Mouse (Mus musculus): Measurements from ENCODE around the gene Zfp629.
"Not testable (repeated sequence)": the region's sequence is repeated elsewhere in the genome, so short reads cannot be mapped to it uniquely, and the experiment has no call there.

The Zfp629 gene

GRCm38 (mm10) chr7:127614891-127615843, at the start of gene Zfp629:
Gene Zfp629 (minus strand): TSS chr7:127615797.
- DNase-seq (ENCODE audit: low spot score): peak; percentile 75

GRCm38 (mm10) chr7:127662926-127663325, 47.3 kb upstream of the Zfp629 start:
- DNase-seq (ENCODE audit: low spot score): no peak

- no peak for DNase-seq (ENCODE audit: low spot score)
Measured at GRCm38 (mm10) chr7:127661833-127662232, 46.2 kb upstream of the Zfp629 start.

- no peak for DNase-seq (ENCODE audit: low spot score)
Measured at GRCm38 (mm10) chr7:127660882-127661281, 45.3 kb upstream of the Zfp629 start.

- DNase-seq (ENCODE audit: low spot score): peak; percentile 62
Measured at GRCm38 (mm10) chr7:127656946-127657345, 41.3 kb upstream of the Zfp629 start.

- no peak for DNase-seq (ENCODE audit: low spot score)
Measured at GRCm38 (mm10) chr7:127654318-127654717, 38.7 kb upstream of the Zfp629 start.

- peak; percentile 21 for DNase-seq (ENCODE audit: low spot score)
Measured at GRCm38 (mm10) chr7:127652050-127652449, 36.5 kb upstream of the Zfp629 start.

- DNase-seq (ENCODE audit: low spot score): no peak
Measured at GRCm38 (mm10) chr7:127651624-127652023, 36.0 kb upstream of the Zfp629 start.

- no peak for DNase-seq (ENCODE audit: low spot score)
Measured at GRCm38 (mm10) chr7:127649206-127649605, 33.6 kb upstream of the Zfp629 start.

- no peak for DNase-seq (ENCODE audit: low spot score)
Measured at GRCm38 (mm10) chr7:127648516-127649201, 33.1 kb upstream of the Zfp629 start.

GRCm38 (mm10) chr7:127647576-127647975, 32.0 kb upstream of the Zfp629 start:
- DNase-seq (ENCODE audit: low spot score): not testable (repeated sequence)

- DNase-seq (ENCODE audit: low spot score): no peak
Measured at GRCm38 (mm10) chr7:127646363-127646762, 30.8 kb upstream of the Zfp629 start.

GRCm38 (mm10) chr7:127642254-127642653, 26.7 kb upstream of the Zfp629 start:
- DNase-seq (ENCODE audit: low spot score): no peak

GRCm38 (mm10) chr7:127641260-127641659, 25.7 kb upstream of the Zfp629 start:
- peak; percentile 20 for DNase-seq (ENCODE audit: low spot score)

GRCm38 (mm10) chr7:127636963-127637362, 21.4 kb upstream of the Zfp629 start:
- DNase-seq (ENCODE audit: low spot score): peak; percentile 85

- no peak for DNase-seq (ENCODE audit: low spot score)
Measured at GRCm38 (mm10) chr7:127631416-127631815, 15.8 kb upstream of the Zfp629 start.

- DNase-seq (ENCODE audit: low spot score): no peak
Measured at GRCm38 (mm10) chr7:127628646-127629045, 13.0 kb upstream of the Zfp629 start.

GRCm38 (mm10) chr7:127626471-127626870, 10.9 kb upstream of the Zfp629 start:
- no peak for DNase-seq (ENCODE audit: low spot score)

- DNase-seq (ENCODE audit: low spot score): no peak
Measured at GRCm38 (mm10) chr7:127626039-127626438, 10.4 kb upstream of the Zfp629 start.

- DNase-seq (ENCODE audit: low spot score): not testable (repeated sequence)
Measured at GRCm38 (mm10) chr7:127618402-127618801, 2.8 kb upstream of the Zfp629 start.

- no peak for DNase-seq (ENCODE audit: low spot score)
Measured at GRCm38 (mm10) chr7:127617962-127618361, 2.4 kb upstream of the Zfp629 start.

GRCm38 (mm10) chr7:127616881-127617280, 1.3 kb upstream of the Zfp629 start:
- DNase-seq (ENCODE audit: low spot score): no peak

- no peak for DNase-seq (ENCODE audit: low spot score)
Measured at GRCm38 (mm10) chr7:127616336-127616735, 739 bp upstream of the Zfp629 start.
